Mouse (Mus musculus): Measurements from ENCODE around the gene Slc50a1. TPM values are rescaled to one million over a fixed set of nuclear protein-coding genes. Genes with fewer than 3 reads are reported as not detected.
A peak's percentile ranks its signal among the peaks of the same experiment; 100 is the strongest.

The Slc50a1 gene
- polyA plus RNA-seq, 1 experiment: 83.0 TPM

- Histone ChIP-seq H3K27ac (ENCODE audit: control insufficient read depth, insufficient read depth, low read depth, low read length, poor library complexity) (no peak overlapping the region), H3K4me3 (replicated peaks; ENCODE audit: control insufficient read depth, low read depth, low read length) (no peak overlapping the region), H3K4me1 (ENCODE audit: control insufficient read depth, insufficient read depth, low read length) (peaks cover 3% of the 10 kb centered on the region)
- WGBS: 57% methylated on average over 9 of the region's 9 CpGs
- TF ChIP-seq CTCF (IDR thresholded peaks at IDR 0.05; ENCODE audit: control insufficient read depth, insufficient read depth, low read length) (peak; percentile 72), POLR2A (IDR thresholded peaks at IDR 0.05; ENCODE audit: borderline replicate concordance, control insufficient read depth, low read depth, low read length) (no peak)
Measured at GRCm38 (mm10) chr3:89242331-89242895, 28.0 kb downstream of the Slc50a1 start.

GRCm38 (mm10) chr3:89238494-89238893 lies 31.9 kb downstream of the Slc50a1 start:
- 77% methylated on average over 11 of the region's 12 CpGs for WGBS
- TF ChIP-seq POLR2A (IDR thresholded peaks at IDR 0.05; ENCODE audit: borderline replicate concordance, control insufficient read depth, low read depth, low read length): no peak
- no peak for TF ChIP-seq CTCF (IDR thresholded peaks at IDR 0.05; ENCODE audit: control insufficient read depth, insufficient read depth, low read length)

GRCm38 (mm10) chr3:89237682-89238081 lies 32.7 kb downstream of the Slc50a1 start:
- H3K4me3 ChIP-seq (replicated peaks; ENCODE audit: control insufficient read depth, low read depth, low read length): no peak overlapping the region
- H3K27ac ChIP-seq (ENCODE audit: control insufficient read depth, insufficient read depth, low read depth, low read length, poor library complexity): no peak overlapping the region
- peaks cover 3% of the 10 kb centered on the region; the same call in 1 of the 2 replicates for H3K4me1 ChIP-seq (ENCODE audit: control insufficient read depth, insufficient read depth, low read length)
- TF ChIP-seq POLR2A (IDR thresholded peaks at IDR 0.05; ENCODE audit: borderline replicate concordance, control insufficient read depth, low read depth, low read length): no peak
- no peak for TF ChIP-seq CTCF (IDR thresholded peaks at IDR 0.05; ENCODE audit: control insufficient read depth, insufficient read depth, low read length)
- 79% methylated on average over 21 of the region's 21 CpGs for WGBS

More at GRCm38 (mm10) chr3:89238494-89238893, 31.9 kb downstream of the Slc50a1 start:
- Histone ChIP-seq H3K27ac (ENCODE audit: control insufficient read depth, insufficient read depth, low read depth, low read length, poor library complexity) (no peak overlapping the region), H3K4me3 (replicated peaks; ENCODE audit: control insufficient read depth, low read depth, low read length) (no peak overlapping the region), H3K4me1 (ENCODE audit: control insufficient read depth, insufficient read depth, low read length) (peaks cover 2% of the 10 kb centered on the region; the same call in 1 of the 2 replicates)

GRCm38 (mm10) chr3:89236516-89236915 lies 33.9 kb downstream of the Slc50a1 start:
- TF ChIP-seq POLR2A (IDR thresholded peaks at IDR 0.05; ENCODE audit: borderline replicate concordance, control insufficient read depth, low read depth, low read length) (no peak), CTCF (IDR thresholded peaks at IDR 0.05; ENCODE audit: control insufficient read depth, insufficient read depth, low read length) (no peak)
- Histone ChIP-seq H3K27ac (ENCODE audit: control insufficient read depth, insufficient read depth, low read depth, low read length, poor library complexity) (no peak overlapping the region), H3K4me1 (ENCODE audit: control insufficient read depth, insufficient read depth, low read length) (peaks cover 3% of the 10 kb centered on the region; the same call in 1 of the 2 replicates), H3K4me3 (replicated peaks; ENCODE audit: control insufficient read depth, low read depth, low read length) (no peak overlapping the region)
- WGBS: 81% methylated on average over 10 of the region's 10 CpGs

- H3K27ac ChIP-seq (ENCODE audit: control insufficient read depth, insufficient read depth, low read depth, low read length, poor library complexity): peak overlapping the region; percentile 76
- peaks cover 3% of the 10 kb centered on the region; the same call in 1 of the 2 replicates for H3K4me1 ChIP-seq (ENCODE audit: control insufficient read depth, insufficient read depth, low read length)
- H3K4me3 ChIP-seq (replicated peaks; ENCODE audit: control insufficient read depth, low read depth, low read length): no peak overlapping the region
- 8% methylated on average over 14 of the region's 14 CpGs for WGBS
- TF ChIP-seq POLR2A (IDR thresholded peaks at IDR 0.05; ENCODE audit: borderline replicate concordance, control insufficient read depth, low read depth, low read length) (no peak), CTCF (IDR thresholded peaks at IDR 0.05; ENCODE audit: control insufficient read depth, insufficient read depth, low read length) (peak; percentile 30; the same call in 1 of the 2 replicates)
Measured at GRCm38 (mm10) chr3:89233562-89234110, 36.7 kb downstream of the Slc50a1 start.

GRCm38 (mm10) chr3:89232614-89233013 lies 37.8 kb downstream of the Slc50a1 start:
- H3K4me3 ChIP-seq (replicated peaks; ENCODE audit: control insufficient read depth, low read depth, low read length): no peak overlapping the region
- peaks cover 3% of the 10 kb centered on the region; the same call in 1 of the 2 replicates for H3K4me1 ChIP-seq (ENCODE audit: control insufficient read depth, insufficient read depth, low read length)
- 79% methylated on average over 6 of the region's 6 CpGs for WGBS
- TF ChIP-seq CTCF (IDR thresholded peaks at IDR 0.05; ENCODE audit: control insufficient read depth, insufficient read depth, low read length) (no peak), POLR2A (IDR thresholded peaks at IDR 0.05; ENCODE audit: borderline replicate concordance, control insufficient read depth, low read depth, low read length) (no peak)
- no peak overlapping the region for H3K27ac ChIP-seq (ENCODE audit: control insufficient read depth, insufficient read depth, low read depth, low read length, poor library complexity)

GRCm38 (mm10) chr3:89231772-89232275 lies 38.5 kb downstream of the Slc50a1 start:
- no peak overlapping the region for H3K4me3 ChIP-seq (replicated peaks; ENCODE audit: control insufficient read depth, low read depth, low read length)
- TF ChIP-seq CTCF (IDR thresholded peaks at IDR 0.05; ENCODE audit: control insufficient read depth, insufficient read depth, low read length) (no peak), POLR2A (IDR thresholded peaks at IDR 0.05; ENCODE audit: borderline replicate concordance, control insufficient read depth, low read depth, low read length) (no peak)
- WGBS: 68% methylated on average over 16 of the region's 16 CpGs
- no peak overlapping the region for H3K27ac ChIP-seq (ENCODE audit: control insufficient read depth, insufficient read depth, low read depth, low read length, poor library complexity)
- H3K4me1 ChIP-seq (ENCODE audit: control insufficient read depth, insufficient read depth, low read length): peaks cover 3% of the 10 kb centered on the region; the same call in 1 of the 2 replicates

GRCm38 (mm10) chr3:89231345-89231744 lies 39.0 kb downstream of the Slc50a1 start:
- Histone ChIP-seq H3K27ac (ENCODE audit: control insufficient read depth, insufficient read depth, low read depth, low read length, poor library complexity) (no peak overlapping the region), H3K4me1 (ENCODE audit: control insufficient read depth, insufficient read depth, low read length) (peaks cover 3% of the 10 kb centered on the region; the same call in 1 of the 2 replicates), H3K4me3 (replicated peaks; ENCODE audit: control insufficient read depth, low read depth, low read length) (no peak overlapping the region)
- TF ChIP-seq POLR2A (IDR thresholded peaks at IDR 0.05; ENCODE audit: borderline replicate concordance, control insufficient read depth, low read depth, low read length): no peak
- TF ChIP-seq CTCF (IDR thresholded peaks at IDR 0.05; ENCODE audit: control insufficient read depth, insufficient read depth, low read length): no peak
- 7% methylated on average over 7 of the region's 7 CpGs for WGBS
